Mouse (Mus musculus) gastrocnemius, postnatal 10 days (tissue): ENCODE results near the gene Ap5s1. TPM values are rescaled to one million over a fixed set of nuclear protein-coding genes. Genes with fewer than 3 reads are reported as not detected.

ENCODE experiments used
- DNase-seq: peaks from one replicate; pipeline ENCODE4 v3.0.0; 2021; ENCODE audit warnings: mixed read lengths
- total RNA-seq, 2 experiments: library from RNA; stranded (reverse); gene quantifications; 2 replicates each; pipeline ENCODE4 v1.2.3; 2021

Gene Ap5s1
- total RNA-seq, 2 experiments from 2014 or later: 16.1 to 16.3 TPM

DNA sequence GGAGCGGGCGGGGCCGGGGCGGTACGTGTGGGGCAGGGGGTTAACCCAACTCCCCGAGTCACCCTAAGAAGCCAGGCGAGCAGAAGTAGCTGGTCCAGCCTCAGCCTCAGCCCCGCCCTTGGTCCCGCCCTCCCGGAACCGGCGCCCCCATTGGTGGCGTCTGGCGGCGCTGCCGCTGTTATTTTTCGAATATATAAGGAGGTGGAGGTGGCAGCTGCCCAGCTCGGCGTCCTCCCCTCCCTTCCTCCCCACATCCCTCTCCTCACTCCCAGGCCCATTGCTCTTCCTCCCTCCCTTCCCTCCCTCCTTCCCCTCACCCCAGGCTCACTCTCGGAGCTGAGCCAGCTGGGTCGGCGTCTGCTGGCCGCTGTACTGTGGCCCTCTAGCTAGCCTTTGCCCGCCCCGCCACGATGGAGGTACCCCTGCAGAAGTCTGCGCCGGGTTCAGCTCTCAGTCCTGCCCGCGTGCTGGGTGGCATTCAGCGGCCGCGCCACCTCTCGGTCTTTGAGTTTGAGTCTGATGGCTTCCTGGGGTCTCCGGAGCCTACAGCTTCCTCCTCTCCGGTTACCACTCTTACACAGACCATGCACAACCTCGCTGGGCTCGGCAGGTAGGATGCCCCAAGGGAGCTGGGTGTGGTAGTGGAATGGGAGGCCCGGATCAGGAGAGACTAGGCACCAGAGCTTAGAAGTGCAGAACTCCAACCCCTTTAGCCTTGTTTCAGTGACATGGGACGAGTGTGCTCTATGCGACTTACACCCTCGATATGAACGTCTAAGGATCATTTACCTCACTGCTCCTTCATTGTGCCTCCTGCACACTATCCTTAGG lies 19.9 kb upstream of the Ap5s1 start, which contains the start of the genes Cdc25b and Spef1:
TSS of gene Cdc25b (plus strand) at position 179 of the 831 bp plus-strand sequence.
TSS of gene Spef1 (minus strand) at position 512 of the 831 bp plus-strand sequence.
- peak; percentile 87 for DNase-seq

DNA sequence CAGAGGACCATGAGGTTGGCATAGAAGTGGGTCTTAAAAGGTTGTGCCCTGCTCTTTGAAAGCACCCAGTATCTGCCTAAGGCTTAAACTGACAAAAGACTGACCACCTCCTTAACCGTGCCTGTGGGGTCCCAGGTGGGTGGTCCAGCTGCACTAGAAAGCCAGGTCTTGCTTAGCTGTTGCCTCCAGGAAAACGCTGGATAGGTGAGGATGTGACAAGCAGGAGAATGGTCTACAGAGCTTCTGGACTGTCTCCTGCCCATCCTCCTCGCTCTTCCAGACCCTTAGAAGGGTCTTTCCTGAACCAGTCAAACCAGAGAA lies 19.3 kb upstream of the Ap5s1 start:
- no peak for DNase-seq

DNA sequence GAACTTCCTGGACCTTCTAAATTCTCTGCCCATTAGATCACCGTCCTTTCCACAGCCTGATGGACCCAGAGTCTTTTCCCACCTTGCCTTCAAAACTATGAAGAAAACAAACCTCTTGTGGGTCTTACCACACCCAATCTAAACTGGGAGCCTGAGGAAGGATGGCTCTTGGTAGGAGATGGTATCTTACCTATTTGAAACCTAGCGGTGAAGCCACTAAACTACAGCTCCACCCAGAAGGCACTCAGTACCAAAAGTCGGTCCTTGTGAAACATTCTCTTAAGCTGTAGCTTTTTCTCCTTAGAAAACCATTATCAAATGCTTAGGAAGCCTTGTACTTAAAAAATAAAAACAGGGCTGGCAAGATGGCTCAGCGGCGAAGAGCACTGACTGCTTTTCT lies 18.6 kb upstream of the Ap5s1 start:
- DNase-seq: no peak

DNA sequence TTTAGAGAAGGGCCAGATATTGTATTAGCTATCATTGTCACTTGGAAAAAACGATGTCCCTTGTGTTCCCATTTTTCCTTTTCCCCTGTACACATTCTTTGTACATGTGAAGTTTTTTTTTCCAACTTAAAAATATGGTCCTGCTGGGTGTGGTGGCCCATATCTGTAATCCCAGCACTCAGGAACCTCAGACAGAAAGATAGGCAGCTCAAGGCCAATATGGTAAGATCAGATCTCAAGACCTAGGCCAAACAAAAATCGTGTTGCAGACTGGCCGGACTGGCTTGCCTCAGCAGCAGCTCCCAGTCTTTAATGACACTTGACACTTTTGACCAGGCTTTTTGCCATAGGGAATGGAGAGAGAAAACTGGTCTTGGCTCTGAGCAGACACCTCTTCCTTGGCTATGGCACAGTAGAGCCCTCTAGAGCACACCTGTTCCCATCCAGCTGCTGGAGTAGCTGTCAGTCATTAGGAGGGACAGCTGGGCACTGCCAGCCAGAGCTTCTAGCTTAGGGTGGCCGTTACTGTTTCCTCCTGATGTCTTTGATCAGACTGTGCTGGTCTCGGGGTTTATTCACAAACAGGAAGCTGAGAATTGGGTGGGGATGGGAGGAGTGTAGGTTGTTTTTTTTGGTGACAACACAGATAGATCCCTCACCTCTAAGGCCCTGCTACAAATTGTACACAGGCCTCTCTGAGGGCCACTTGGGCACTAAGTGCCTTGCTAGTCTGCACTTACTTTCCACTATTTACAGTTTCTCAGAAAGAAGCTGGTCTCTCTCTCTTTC lies 17.2 kb upstream of the Ap5s1 start:
- DNase-seq: no peak

DNA sequence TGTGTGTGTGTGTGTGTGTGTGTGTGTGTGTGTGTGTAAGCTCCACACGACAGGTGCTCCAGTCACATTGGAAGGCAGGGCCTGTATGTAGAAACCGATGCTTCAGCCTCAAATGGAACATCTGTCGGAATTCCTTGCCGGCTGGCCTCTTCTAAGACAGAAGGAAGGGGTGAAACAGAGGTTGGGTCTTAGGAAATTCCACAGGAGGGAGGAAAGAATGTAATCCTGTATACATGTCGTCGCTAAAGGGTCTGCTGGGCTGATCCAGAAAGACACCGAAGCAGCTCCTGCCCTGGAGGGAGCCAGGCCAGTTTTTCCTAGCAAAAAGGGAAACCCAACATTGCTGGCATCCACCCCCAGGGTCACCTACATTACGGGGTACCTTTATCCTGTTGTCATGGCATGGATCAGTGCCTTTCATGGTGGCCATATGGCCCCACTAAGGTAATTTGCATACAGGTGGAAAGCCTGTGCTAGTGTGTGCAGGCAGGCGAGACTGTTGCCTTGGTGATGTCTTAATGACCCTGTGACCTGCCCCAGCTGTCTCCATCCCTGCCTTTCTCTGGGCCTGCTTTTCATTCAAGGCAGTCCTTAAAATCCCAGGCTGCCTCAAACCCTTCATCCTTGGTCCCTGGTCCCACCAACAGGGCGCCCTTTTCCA lies 16.4 kb upstream of the Ap5s1 start:
- no peak for DNase-seq

DNA sequence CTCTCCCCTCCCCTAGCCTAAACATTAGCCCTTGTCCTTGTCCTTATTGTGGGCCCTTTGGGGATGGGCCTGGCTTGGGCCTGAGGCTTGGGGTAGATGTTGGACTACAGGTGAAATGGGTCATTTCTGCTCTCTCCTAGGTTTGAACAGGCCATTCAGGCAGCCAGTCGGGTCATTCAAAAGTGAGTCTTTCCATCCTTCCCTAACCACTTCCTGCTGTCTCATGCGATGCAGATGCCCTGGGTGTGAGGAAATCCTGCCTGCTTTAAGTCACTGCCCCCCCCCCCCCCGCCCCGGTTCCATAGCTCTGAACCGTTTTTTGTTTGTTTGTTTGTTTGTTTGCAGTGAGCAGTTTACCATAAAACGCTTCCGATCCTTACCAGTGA lies 15.9 kb upstream of the Ap5s1 start:
- DNase-seq: no peak

DNA sequence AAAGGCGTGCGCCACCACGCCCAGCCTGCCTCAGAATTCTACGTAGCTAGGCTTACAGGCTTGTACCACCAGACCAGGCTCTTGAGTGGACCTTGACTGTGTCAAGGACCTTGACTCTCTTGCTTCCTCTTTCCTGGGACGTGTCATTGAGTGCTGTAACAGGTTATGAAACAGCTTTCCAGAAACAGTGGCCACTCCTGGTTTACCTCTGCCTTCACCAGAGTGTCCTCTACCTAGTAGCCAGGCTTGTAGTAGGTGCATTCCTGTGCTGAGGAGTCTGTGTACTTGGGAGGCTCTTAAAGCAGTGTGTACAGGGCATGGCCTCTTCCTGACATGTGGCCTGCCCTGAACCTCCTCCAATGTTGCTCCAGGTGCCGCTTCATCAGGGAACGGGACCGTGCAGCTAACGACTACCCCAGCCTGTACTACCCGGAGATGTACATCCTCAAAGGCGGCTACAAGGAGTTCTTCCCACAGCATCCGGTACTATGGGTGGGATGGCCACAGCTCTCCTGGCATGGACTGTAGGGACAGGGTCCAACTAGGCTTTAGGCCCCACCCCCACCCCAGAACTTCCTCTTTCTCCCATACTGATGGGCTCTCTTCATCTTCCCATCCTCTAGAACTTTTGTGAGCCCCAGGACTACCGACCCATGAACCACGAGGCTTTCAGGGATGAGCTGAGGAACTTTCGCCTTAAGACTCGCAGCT lies 10.1 kb upstream of the Ap5s1 start:
- no peak for DNase-seq

DNA sequence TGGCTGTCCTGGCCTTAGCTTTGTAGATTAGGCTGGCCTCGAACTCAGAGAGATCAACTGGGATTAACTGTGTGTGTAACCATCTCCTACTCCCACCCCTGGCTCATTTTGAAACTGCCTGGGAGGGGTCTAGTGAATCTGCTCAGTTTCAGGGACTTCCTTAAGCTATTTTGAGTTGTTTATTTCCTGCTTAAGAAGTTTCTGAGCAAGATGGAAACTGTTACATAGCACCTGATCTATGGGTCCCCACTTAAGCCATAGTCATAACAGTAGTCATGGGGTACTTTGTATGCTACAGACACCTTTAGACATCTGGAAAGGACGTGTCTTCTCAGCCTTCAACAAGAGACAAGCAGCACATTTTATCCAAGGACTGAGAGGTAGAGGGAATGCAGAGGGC lies 6.2 kb upstream of the Ap5s1 start:
- DNase-seq: no peak

DNA sequence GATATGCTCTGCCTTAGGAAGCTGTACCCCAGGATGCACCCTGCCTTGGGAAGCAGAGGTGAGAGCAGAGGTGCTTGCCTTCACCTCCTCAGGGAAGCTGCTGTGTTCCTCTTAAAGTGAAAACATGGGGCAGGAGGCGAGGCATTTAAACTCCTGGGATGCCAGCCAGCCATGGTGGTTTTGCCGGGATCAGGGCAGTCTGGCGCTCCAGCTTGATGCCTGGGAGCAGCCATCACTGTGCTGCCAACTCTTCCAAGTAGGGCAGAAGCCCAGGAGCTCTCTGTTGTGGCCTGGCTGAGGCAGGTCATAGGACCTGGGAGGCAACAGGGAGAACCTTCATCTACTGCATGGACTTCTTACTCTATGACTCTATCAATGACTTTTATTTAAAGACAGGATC lies 5.6 kb upstream of the Ap5s1 start:
- no peak for DNase-seq

DNA sequence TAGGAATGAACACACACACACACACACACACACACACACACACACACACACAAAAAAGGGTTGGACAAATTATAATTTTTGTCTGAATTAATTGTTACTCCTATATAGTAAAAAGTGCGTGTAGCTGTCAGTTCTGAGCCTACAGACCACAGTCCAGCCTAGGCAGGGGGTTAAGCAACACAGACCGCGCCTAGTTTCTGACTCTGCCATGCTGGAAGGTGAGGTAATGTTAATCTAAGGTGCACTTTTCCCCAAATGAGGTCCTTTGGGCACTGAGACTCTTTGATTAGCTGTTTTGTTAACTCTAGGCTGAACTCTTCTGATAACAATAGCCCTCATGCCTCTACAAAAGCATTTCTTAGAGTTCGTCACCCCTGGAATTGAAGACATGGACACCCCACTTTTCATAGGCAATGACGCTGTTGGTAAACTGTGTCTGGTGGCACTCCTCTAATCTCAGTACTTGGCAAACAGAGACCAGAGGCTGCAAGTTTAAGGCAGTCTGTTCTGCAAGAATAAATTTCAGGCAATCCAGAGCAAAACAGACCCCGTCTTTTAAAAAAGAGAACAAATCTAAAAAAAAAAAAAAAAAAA lies 3.0 kb upstream of the Ap5s1 start:
- DNase-seq: no peak

DNA sequence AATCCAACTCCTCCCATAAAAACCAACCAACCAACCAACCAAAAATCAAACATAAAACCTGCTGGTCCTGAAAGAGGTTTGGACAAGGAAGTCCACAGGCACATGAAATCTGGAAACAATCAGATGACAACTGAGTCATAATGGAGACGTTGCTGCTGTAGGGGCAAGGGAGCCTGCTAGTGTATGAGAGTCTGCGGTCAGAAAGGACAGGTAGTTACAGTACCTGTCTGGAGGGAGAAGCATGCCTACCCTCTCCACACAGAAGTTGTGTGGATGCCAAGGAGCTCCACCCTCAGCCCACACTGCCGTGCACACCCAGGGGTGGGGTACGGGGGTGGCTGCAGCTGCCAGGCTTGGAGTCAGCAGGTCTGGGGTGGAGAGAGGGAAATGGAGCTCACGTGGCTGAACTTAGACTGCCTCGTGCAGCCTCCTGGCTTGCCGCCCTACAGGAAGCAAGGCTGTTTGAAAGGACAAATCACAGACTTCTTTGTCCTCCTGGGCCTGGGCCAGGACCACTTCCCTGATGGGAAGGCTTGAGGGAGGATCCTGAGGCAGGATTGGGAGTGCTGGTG lies 2.4 kb upstream of the Ap5s1 start:
- peak; percentile 95 for DNase-seq

DNA sequence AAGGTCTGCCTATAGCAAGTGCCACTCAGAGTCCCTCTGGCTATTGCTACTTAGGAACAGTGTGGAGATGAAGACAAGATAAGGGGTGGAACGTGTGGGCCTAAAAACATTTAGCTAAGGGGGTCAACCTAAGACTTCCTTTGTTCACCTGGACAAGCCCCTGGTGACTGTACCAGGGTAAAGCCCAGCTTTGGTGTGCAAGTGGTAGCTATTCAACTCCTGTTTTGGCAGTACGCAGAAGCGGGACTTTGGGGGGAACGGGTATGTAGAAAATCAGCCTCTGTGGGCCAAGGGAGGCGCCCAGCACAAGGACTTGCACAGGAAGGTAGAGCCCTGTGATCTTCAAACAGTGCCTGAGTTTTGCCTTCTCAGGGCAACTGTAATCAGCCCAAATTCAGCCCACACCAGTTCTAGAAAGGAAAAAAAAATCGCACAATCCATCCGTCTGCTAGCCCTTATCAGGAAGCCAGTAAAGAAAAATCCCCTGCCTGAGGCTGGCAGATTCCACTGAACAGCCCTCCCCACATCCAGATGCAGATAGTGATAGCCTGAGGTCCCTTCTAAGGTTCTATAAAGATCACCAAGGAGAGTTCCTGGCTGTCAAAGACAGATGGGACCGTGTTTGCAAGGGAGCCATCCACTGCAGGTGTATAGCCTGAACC lies 1.2 kb upstream of the Ap5s1 start:
- no peak for DNase-seq

DNA sequence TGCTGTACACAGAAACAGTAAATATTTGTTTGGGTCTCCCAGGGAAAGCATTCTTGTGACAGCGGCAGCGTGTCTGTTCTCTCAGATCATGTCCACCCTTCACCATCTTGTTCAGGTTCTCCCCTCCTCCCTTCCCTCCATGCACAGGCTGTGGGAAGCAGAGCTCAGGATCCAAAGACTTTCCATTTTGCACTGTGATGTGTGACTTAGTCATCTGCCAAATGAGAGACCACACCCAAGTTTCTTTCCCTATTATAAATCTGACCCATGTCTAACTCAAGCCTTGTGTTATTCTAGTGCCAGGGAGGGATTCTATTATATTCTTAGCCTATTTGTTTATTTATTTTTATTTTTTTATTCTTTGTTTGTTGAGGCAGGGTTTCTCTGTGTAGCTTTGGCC lies 1.5 kb downstream of the Ap5s1 start:
- no peak for DNase-seq

DNA sequence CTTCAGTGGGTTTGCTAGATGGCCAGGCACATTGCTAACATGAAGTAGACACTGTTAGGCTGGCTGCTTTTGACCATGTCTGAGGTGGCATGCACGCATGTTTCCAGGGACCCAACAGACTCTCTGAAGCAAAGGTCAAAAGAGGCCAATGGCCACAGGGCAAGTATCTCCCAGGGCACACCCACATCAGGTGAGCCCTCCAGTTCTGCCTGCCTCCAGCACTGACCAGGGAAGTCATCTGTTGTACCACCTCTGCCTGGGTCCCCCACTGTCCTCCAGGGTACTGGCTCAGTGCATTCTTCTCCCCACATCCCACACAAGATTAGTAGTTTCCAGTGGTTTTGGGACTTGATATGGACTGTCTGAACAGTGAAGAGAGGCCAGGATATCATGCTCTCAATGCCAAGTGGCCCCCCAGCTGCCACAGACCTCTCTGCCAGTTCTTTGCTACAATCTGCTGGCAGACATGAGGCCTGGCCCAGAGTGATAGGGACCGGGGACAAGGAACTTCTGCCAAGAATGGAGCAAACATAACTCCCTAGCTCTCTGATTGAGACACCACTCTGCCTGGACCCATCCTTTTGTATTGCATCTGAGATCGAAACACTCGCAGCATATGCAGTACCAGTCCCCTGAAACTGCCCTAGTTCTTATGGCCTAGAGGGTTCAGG lies 2.4 kb downstream of the Ap5s1 start:
- peak; percentile 22 for DNase-seq

DNA sequence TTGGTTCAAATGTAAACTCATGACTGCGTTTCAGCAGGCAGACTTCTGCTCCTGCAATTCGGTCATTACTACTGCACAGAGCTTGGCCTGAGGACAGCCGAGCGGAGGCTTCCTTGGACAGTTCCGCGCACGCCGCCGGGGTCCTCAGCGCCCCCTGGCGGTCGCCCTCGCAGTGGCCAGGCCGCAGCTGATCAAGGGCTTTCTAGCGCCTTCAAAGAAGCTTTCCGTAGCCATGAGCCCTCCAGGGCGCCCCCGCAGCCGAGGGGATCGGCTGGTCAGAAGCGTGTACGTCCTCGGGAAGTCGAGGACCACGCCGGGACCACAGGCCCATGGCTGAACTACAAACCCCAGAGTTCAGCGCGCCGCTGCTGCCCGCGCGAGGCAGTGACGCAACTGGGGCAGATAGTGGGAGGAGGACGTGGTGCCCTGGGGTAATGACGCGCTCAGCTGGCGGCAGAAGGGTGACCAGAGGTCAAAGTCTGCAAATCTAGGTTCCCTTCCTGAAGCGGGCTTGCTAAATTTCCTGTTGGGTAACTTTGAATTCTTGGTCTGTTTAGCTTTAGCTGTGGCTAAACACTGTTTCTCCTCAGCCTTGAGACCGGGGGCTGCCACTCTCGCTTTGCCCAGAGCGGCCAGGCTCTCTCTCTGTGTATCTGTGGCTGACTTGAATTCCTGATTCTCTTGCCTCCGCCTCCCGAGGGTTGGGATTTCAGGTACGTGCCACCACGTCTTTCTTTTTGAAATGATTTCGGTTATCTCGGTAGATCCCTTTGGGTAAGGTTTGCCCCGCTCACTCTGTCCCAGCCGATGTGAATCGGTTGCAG lies 3.3 kb downstream of the Ap5s1 start:
- peak; percentile 93 for DNase-seq

DNA sequence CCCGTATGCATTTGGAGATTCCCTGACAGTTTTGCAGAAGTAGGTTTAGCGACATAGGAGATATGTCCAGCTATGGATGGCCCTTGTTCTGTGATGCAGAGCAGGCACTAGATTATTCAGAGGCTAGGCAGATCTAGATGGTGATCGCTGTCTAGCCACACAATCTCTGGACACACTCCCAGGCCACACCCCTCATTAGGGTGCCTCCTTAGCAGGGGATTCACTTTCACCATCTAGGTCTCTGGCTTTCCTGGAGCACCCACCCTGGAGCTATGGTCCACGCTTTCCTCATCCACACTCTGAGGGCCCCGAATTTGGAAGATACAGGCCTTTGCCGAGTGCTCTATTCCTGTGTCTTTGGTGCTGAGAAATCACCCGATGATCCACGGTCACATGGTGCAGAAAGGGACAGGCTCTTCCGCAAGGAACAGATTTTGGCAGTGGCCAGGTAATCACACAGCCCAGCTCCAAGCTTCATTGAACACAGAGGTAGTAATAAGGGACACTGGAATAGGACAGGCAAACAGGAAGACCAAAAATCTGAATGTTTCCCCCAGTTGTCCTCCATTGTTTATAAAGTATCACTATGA lies 4.2 kb downstream of the Ap5s1 start:
- peak; percentile 30 for DNase-seq

DNA sequence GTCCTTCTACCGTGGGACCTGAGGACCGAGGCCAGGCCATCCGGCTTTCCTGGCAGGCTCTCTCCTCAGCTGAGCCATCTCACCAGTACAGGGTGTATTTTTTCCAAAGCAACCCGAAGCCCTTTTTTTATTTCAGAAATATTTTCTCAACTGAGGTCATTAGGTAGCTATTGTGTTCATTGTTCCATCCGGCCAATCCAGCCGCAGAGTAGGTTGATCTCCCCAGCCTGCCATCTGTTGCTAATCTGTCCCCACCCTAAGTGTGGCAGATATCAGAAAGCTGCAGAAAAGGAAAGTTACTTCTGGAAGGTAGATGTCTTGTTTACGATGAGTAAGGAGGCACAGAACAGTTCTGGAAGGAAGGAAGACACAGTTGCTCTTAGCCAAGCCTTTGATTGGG lies 6.9 kb downstream of the Ap5s1 start:
- no peak for DNase-seq

DNA sequence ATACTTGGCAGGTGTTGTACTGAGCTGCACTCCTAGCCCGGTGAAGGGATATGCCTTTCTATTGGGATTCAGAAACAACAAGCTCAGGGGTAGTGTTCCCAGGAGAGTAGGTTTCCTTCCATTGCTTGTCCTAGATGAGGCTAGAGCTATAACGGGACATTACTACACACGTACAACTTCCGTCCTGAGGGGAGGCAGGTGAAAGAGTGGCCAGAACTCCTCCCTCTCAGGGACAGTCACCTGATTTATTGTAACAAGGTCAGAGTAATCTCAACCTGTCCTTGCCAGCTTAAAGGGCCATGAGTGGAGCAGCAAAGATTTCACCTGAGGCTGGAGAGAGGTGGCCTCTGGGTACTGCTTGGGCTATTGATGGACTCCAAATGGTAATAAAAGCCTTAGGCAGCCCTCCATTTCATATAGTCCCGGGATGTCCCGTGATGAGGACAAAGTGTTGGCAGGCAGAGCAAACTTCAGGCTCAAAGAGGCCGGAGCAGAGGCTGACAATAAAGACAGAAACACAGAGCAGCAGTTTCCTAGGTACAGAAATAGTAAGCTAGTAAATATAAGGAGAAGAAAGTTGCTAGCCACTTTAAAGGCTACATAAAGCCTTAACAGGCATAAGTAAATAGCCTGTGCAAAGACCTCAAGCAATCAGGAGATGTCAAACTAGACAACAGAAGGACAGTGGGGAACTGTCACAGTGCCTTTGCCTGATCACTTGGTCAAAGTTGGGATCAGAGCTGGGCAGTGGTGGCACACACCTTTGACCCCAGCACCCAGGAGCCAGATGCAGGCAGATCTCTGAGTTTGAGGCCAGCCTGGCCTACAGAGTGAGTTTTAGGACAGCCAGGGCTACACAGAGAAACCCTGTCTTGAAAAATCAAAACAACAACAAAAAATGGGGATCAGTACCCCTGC lies 9.3 kb downstream of the Ap5s1 start:
- no peak for DNase-seq
